Mouse (Mus musculus) small intestine, adult 2 months (tissue): ENCODE results near the gene Atp1b4.

Source experiments
- CTCF ChIP-seq: fragments of 200-500 bp; IDR thresholded peaks from 2 replicates; pipeline ENCODE4 v1.5.1; 2012; ENCODE audit warnings: low read depth, mild to moderate bottlenecking, control low read depth, inconsistent platforms, low read length, moderate library complexity, mixed read lengths; ENCODE audit not compliant: insufficient replicate concordance, insufficient read length; ENCODE audit errors: extremely low read depth
- POLR2A ChIP-seq: fragments of 200-500 bp; IDR thresholded peaks from 2 replicates; pipeline ENCODE4 v1.6.1; 2012; ENCODE audit warnings: low read depth, mild to moderate bottlenecking, control low read depth, inconsistent platforms, low read length, moderate library complexity

DNA sequence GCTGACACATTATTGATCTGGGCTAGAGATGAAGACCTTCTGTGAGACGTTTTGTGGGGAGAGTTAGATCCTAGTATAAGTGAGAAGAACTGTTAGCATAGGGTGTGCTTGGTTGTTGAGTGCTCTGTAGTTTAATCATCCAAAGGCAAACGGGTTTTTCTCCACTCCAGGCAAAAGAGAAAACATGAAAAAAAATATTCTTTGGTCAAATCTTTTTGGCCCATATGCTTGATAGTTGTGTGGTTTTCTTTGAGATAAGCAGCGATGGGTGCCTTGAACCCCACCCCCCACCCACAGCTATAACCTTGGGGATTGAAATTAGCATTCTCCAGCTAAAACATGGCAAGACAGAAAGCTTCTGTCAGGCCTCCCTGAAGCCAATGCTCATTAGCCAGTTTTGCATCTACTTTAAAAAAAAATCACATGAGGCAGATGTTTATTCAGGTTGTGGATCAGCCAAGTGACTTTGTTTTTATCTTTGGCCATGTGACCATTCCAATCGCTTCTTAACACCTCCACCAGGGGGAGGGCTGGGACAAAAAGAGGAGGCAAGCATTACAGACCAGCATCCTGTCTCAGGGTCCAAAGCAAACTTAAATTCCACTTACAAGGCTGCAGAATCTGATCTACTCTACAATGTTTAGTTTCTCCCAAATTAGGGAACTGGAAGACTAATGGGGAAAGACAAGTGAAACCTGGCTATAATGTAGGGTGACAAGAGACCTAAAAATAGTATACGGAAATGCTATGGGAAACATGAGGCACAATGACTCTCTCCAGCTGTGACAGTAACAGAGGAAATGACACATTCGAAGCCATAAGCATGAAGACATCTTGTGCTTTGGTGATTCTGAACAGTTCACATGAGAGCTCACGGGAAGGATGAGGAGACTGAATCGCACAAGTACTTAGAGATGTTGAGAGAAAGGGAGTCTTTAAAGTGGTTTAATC, 18.6 kb downstream of the Atp1b4 start:
- TF ChIP-seq CTCF (no peak), POLR2A (no peak)
